Mouse (Mus musculus) embryonic facial prominence, embryonic 14.5 days (tissue): Measurements from ENCODE around the gene Dusp15. TPM values are rescaled to one million over a fixed set of nuclear protein-coding genes. Genes with fewer than 3 reads are reported as not detected.

Experiments used
- ATAC-seq: fragments of 200-750 bp; cut with Nextera tagmentation; 2 replicates; pipeline ENCODE4 v1.8.0; 2017; ENCODE audit warnings: low read depth, moderate number of reproducible peaks, moderate TSS enrichment
- DNase-seq: peaks from one replicate; pipeline ENCODE4 v3.0.0-alpha.2; 2015; ENCODE audit warnings: low spot score
- H3K27ac ChIP-seq: fragments of 300-500 bp; sonication (generic); replicated peaks from 2 replicates; pipeline ENCODE4 v1.5.1; 2014; ENCODE audit warnings: low read depth, mild to moderate bottlenecking, low read length, moderate library complexity
- H3K27me3 ChIP-seq: fragments of 300-500 bp; sonication (generic); replicated peaks from 2 replicates; pipeline ENCODE4 v1.6.1; 2014; ENCODE audit warnings: low read length; ENCODE audit not compliant: control insufficient read depth, insufficient read depth
- H3K36me3 ChIP-seq: fragments of 300-500 bp; sonication (generic); 2 replicates; pipeline ENCODE4 v1.6.1; 2014; ENCODE audit warnings: low read length, mixed read lengths; ENCODE audit not compliant: control insufficient read depth, insufficient read depth
- H3K4me1 ChIP-seq: fragments of 300-500 bp; sonication (generic); 2 replicates; pipeline ENCODE4 v1.6.1; 2014; ENCODE audit warnings: antibody characterized with exemption, low read length; ENCODE audit not compliant: control insufficient read depth, insufficient read depth
- H3K4me2 ChIP-seq: fragments of 300-500 bp; sonication (generic); 2 replicates; pipeline ENCODE4 v1.6.1; 2014; ENCODE audit warnings: low read depth, mild to moderate bottlenecking, low read length, moderate library complexity, mixed read lengths
- H3K4me3 ChIP-seq: fragments of 300-500 bp; sonication (generic); 2 replicates; pipeline ENCODE4 v1.5.1; 2014; ENCODE audit warnings: low read depth, mild to moderate bottlenecking, low read length
- H3K9ac ChIP-seq: fragments of 300-500 bp; sonication (generic); 2 replicates; pipeline ENCODE4 v1.6.1; 2014; ENCODE audit warnings: low read depth, mild to moderate bottlenecking, low read length, moderate library complexity, mixed read lengths
- H3K9me3 ChIP-seq: fragments of 300-500 bp; sonication (generic); 2 replicates; pipeline ENCODE4 v1.6.1; 2016; ENCODE audit warnings: low read length; ENCODE audit not compliant: control insufficient read depth
- WGBS: fragments of 180-500 bp; shearing (Covaris S2); extraction: QIAGEN DNeasy Blood & Tissue Kit; methylation state at CpG from one replicate; pipeline ENCODE4 v1.1.7; 2014; 5-methylcytosine and 5-hydroxymethylcytosine counted together
- polyA plus RNA-seq: library from polyadenylated mRNA; unstranded; fragments of >200 nt; fragmentation: Nextera tagmentation; extraction: Ambion mirVana; gene quantifications from 2 replicates; pipeline ENCODE4 v1.2.1, GENCODE M21; 2014

Gene Dusp15
- polyA plus RNA-seq, 1 experiment from 2014 or later: 1.4 TPM

- Histone ChIP-seq H3K4me2 (peak overlapping the region; percentile 97), H3K4me1 (no peaks in the 10 kb centered on the region), H3K4me3 (peak overlapping the region; percentile 63), H3K36me3 (no peaks in the 10 kb centered on the region), H3K27me3 (peaks cover 37% of the 10 kb centered on the region), H3K9ac (peak overlapping the region; percentile 64), H3K27ac (no peak overlapping the region), H3K9me3 (no peaks in the 10 kb centered on the region)
- DNase-seq (peak; percentile 23), ATAC-seq (no peak)
- WGBS: 15% methylated on average over 13 of the region's 13 CpGs
Observed at GRCm38 (mm10) chr2:152951850-152952720, 587 bp upstream of the Dusp15 start.

- peaks cover 47% of the 10 kb centered on the region for H3K27me3 ChIP-seq
Observed at GRCm38 (mm10) chr2:152950358-152951064, 987 bp downstream of the Dusp15 start.

GRCm38 (mm10) chr2:152948438-152949020 is 3.0 kb downstream of the Dusp15 start:
- Histone ChIP-seq H3K4me3 (no peak overlapping the region), H3K9ac (no peak overlapping the region), H3K9me3 (no peaks in the 10 kb centered on the region), H3K27ac (no peak overlapping the region), H3K4me1 (no peaks in the 10 kb centered on the region), H3K27me3 (peaks cover 62% of the 10 kb centered on the region), H3K36me3 (no peaks in the 10 kb centered on the region), H3K4me2 (no peak overlapping the region)
- DNase-seq (no peak), ATAC-seq (no peak)
- WGBS: 77% methylated on average over 5 of the region's 5 CpGs

More at GRCm38 (mm10) chr2:152950358-152951064, 987 bp downstream of the Dusp15 start:
- H3K36me3 ChIP-seq: no peaks in the 10 kb centered on the region
- peak overlapping the region; percentile 97 for H3K4me2 ChIP-seq
- no peaks in the 10 kb centered on the region for H3K4me1 ChIP-seq
- no peak for ATAC-seq
- peak overlapping the region; percentile 64 for H3K9ac ChIP-seq
- no peak overlapping the region for H3K27ac ChIP-seq
- peak overlapping the region; percentile 63; the same call in 1 of the 2 replicates for H3K4me3 ChIP-seq
- WGBS: 26% methylated on average over 10 of the region's 11 CpGs
- no peaks in the 10 kb centered on the region for H3K9me3 ChIP-seq
- DNase-seq: no peak

GRCm38 (mm10) chr2:152947098-152947497 is 4.4 kb downstream of the Dusp15 start:
- 52% methylated on average over 7 of the region's 7 CpGs for WGBS
- no peak for DNase-seq
- H3K27me3 ChIP-seq: peaks cover 66% of the 10 kb centered on the region
- no peaks in the 10 kb centered on the region; the same call in 1 of the 2 replicates for H3K4me1 ChIP-seq
- H3K9me3 ChIP-seq: no peaks in the 10 kb centered on the region
- no peaks in the 10 kb centered on the region for H3K36me3 ChIP-seq
- H3K4me3 ChIP-seq: no peak overlapping the region
- no peak overlapping the region for H3K9ac ChIP-seq
- H3K4me2 ChIP-seq: no peak overlapping the region
- ATAC-seq: no peak
- H3K27ac ChIP-seq: no peak overlapping the region

GRCm38 (mm10) chr2:152944013-152944412 is 7.5 kb downstream of the Dusp15 start:
- Histone ChIP-seq H3K9me3 (no peaks in the 10 kb centered on the region), H3K27ac (no peak overlapping the region), H3K4me2 (no peak overlapping the region), H3K4me3 (no peak overlapping the region), H3K27me3 (peaks cover 67% of the 10 kb centered on the region), H3K9ac (no peak overlapping the region), H3K4me1 (no peaks in the 10 kb centered on the region; the same call in 1 of the 2 replicates), H3K36me3 (no peaks in the 10 kb centered on the region)
- 54% methylated on average over 9 of the region's 9 CpGs for WGBS
- ATAC-seq (no peak), DNase-seq (no peak)

GRCm38 (mm10) chr2:152943568-152943967 is 7.9 kb downstream of the Dusp15 start:
- H3K4me1 ChIP-seq: no peaks in the 10 kb centered on the region; the same call in 1 of the 2 replicates
- H3K9ac ChIP-seq: 0 out of 2 replicates have a peak overlapping the region, but pooled peaks have one; percentile 48
- DNase-seq: no peak
- peaks cover 67% of the 10 kb centered on the region for H3K27me3 ChIP-seq
- WGBS: 7% methylated on average over 8 of the region's 8 CpGs
- H3K9me3 ChIP-seq: no peaks in the 10 kb centered on the region
- no peak overlapping the region for H3K27ac ChIP-seq
- ATAC-seq: no peak
- H3K4me3 ChIP-seq: peak overlapping the region; percentile 44
- peak overlapping the region; percentile 88 for H3K4me2 ChIP-seq
- no peaks in the 10 kb centered on the region for H3K36me3 ChIP-seq

GRCm38 (mm10) chr2:152942898-152943515 is 8.5 kb downstream of the Dusp15 start:
- DNase-seq (no peak), ATAC-seq (0 out of 2 replicates have a peak, but pooled peaks have one; percentile 18)
- Histone ChIP-seq H3K4me1 (no peaks in the 10 kb centered on the region; the same call in 1 of the 2 replicates), H3K27me3 (peaks cover 67% of the 10 kb centered on the region), H3K36me3 (no peaks in the 10 kb centered on the region), H3K4me2 (peak overlapping the region; percentile 88), H3K9ac (peak overlapping the region; percentile 48), H3K4me3 (peak overlapping the region; percentile 44), H3K27ac (no peak overlapping the region), H3K9me3 (no peaks in the 10 kb centered on the region)
- WGBS: 0% methylated on average over 19 of the region's 65 CpGs

- Histone ChIP-seq H3K4me3 (no peak overlapping the region), H3K9ac (no peak overlapping the region), H3K36me3 (no peaks in the 10 kb centered on the region), H3K9me3 (no peaks in the 10 kb centered on the region), H3K27ac (no peak overlapping the region), H3K27me3 (peaks cover 67% of the 10 kb centered on the region), H3K4me1 (no peaks in the 10 kb centered on the region; the same call in 1 of the 2 replicates), H3K4me2 (no peak overlapping the region)
- WGBS: 29% methylated on average over 7 of the region's 7 CpGs
- no peak for DNase-seq
- ATAC-seq: no peak
Observed at GRCm38 (mm10) chr2:152941776-152942175, 9.7 kb downstream of the Dusp15 start.
